Mouse (Mus musculus) urinary bladder, postnatal 10 days (tissue): ENCODE results near the gene Sorcs2.

Experiments
- DNase-seq: peaks from one replicate; pipeline ENCODE4 v3.0.0; 2022; ENCODE audit warnings: low spot score

Gene Sorcs2

GRCm38 (mm10) chr5:35989986-35990735 is 407.8 kb downstream of the Sorcs2 start:
- DNase-seq, result no peak

- no peak for DNase-seq
Observed at GRCm38 (mm10) chr5:35989506-35989905, 408.4 kb downstream of the Sorcs2 start.

GRCm38 (mm10) chr5:35988085-35988484 is 409.9 kb downstream of the Sorcs2 start:
- no peak for DNase-seq

GRCm38 (mm10) chr5:35985611-35986010 is 412.3 kb downstream of the Sorcs2 start:
- DNase-seq, result no peak

GRCm38 (mm10) chr5:35981976-35982375 is 416.0 kb downstream of the Sorcs2 start:
- peak; percentile 62 for DNase-seq

- no peak for DNase-seq
Observed at GRCm38 (mm10) chr5:35981341-35981740, 416.6 kb downstream of the Sorcs2 start.

GRCm38 (mm10) chr5:35980542-35980941 is 417.4 kb downstream of the Sorcs2 start:
- DNase-seq, result no peak

GRCm38 (mm10) chr5:35975681-35976080 is 422.3 kb downstream of the Sorcs2 start:
- DNase-seq, result peak; percentile 30

- no peak for DNase-seq
Observed at GRCm38 (mm10) chr5:35974265-35974664, 423.7 kb downstream of the Sorcs2 start.

- peak; percentile 55 for DNase-seq
Observed at GRCm38 (mm10) chr5:35973800-35974199, 424.1 kb downstream of the Sorcs2 start.

GRCm38 (mm10) chr5:35972739-35973138 is 425.2 kb downstream of the Sorcs2 start:
- no peak for DNase-seq

GRCm38 (mm10) chr5:35971841-35972578 is 425.9 kb downstream of the Sorcs2 start:
- peak; percentile 42 for DNase-seq

GRCm38 (mm10) chr5:35970380-35971105 is 427.4 kb downstream of the Sorcs2 start:
- no peak for DNase-seq

GRCm38 (mm10) chr5:35969857-35970256 is 428.1 kb downstream of the Sorcs2 start:
- no peak for DNase-seq
